Mouse (Mus musculus) effector memory CD4-positive, alpha-beta T cell, adult 5 months (primary cell): Measurements from ENCODE around the gene E2f8. TPM values are rescaled to one million over a fixed set of nuclear protein-coding genes. Genes with fewer than 3 reads are reported as not detected.

Experiments
- polyA plus RNA-seq: library from polyadenylated mRNA; unstranded; fragments of 100-300 nt; shearing (Covaris generic); gene quantifications from one replicate; pipeline ENCODE4 v1.2.1, GENCODE M21; 2017

The E2f8 gene
- 0.42 TPM for polyA plus RNA-seq

DNA sequence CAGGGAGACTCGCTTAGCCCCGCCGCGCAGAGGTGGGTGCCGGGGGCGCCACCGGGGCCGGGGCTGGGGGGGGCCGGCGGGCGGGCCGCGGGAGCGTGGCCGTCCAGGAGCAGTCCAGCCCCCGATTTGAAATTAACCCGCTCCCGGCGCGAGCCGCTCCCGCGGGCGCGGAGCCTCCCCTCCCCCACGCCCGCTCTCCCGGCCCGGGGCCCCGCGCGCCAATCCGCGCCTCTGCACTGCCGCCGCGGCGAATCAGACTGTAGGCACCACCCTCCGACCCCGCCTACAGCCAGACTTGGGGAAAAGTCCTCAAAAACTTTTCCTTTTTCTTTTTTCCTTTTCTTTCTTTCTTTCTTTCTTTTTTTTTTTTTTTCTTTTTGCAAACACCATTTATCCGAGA is at the start of gene E2f8:
Gene E2f8 (minus strand): TSS at position 111 of the 400 bp plus-strand sequence.

DNA sequence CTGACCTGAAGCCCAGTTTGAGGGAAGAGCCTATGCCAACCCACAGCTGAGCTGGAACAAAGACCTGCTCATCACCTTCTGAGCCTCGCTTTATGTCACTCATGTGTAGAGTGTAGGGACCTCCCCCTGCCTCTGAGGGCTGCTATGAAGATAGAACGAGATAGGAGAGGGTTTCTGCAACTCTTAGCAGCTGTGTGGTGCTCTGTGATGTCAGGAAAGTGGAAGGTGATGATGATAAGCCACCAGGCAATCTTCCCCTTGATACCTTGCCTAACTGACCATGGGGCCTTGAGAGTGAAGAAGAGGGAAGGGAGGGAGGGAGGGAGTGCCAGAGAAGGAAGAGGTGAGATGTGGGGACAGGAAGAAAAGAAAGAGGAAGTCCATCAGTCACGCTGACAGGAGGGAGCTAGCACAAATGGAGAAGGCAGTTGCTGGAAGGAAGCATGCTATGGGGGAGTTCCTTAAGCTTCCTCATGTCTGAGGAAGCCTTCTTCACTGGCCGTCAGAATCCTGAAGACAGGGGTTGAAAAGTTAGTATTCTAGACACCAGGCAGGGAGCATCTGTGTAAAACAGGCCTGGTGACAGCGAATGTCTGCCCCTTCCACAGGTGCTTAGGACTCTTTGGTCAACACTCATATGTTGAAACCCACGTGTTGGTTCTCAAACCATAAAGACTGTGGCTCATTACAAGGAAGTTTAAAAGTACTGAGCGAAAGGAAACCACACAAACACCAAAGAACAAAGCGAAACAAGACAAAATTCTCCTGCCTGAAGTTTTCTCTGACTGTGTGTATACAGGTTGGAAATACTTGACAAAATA is 27.3 kb upstream of the E2f8 start, which contains the start of gene Nav2:
Gene Nav2 (plus strand): TSS at position 196 of the 821 bp plus-strand sequence.

DNA sequence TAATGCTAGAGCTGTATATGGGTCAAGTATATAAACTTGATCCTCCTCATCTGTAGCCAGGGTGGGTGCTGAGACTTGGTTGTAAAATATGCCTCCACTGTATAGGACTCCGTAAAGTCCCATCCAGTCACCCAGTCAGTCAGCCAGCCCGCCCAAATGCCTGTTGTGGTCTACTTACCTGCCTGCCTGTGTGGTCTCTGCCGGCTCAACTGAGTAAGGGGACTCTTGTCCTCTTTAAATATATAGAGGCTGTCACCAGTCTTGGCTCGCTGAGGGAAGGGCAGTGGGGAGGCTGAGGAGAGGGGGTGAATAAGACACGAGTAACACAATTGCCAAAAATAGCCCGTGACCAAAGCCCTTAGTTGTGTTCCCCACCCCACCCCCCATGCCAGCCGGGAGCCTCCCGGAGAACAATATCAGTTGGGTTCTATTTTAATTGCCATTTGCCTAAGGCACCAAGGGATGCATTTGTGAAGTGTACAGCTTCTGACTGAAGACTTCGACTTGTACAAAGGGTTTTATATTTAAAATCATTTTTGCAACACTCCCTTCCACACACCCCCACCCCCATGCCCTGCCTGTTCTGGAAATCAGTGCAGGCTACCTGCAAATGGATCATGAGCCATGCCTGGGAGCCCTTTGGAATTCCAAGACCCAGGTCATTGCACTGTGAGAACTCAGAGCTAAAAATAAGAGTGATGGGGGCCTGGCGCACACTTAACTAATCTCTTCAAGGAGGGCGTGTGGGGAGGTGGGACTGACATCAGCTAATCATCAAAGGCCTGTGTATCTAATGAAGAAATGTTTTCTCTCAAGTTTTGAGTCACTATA is 33.4 kb downstream of the E2f8 start, which contains the start of gene Csrp3:
Gene Csrp3 (minus strand): TSS at position 214 of the 831 bp plus-strand sequence.

Other genes starting within 250 kb of the E2f8 start
- gene Mrgprb3, start 237.8 kb downstream of the E2f8 start, polyA plus RNA-seq, result not detected
- 27.5 TPM for gene Zdhhc13, start 92.6 kb downstream of the E2f8 start, polyA plus RNA-seq
- gene Csrp3, start 33.6 kb downstream of the E2f8 start, polyA plus RNA-seq, result not detected
- 25.6 TPM for gene Nav2, start 27.1 kb upstream of the E2f8 start, polyA plus RNA-seq